Mouse (Mus musculus): ENCODE measurements around the gene Gm45234. TPM values are rescaled to one million over a fixed set of nuclear protein-coding genes. Genes with fewer than 3 reads are reported as not detected.

Gm45234 gene
- total and polyA plus RNA-seq, 3 experiments: not detected

DNA sequence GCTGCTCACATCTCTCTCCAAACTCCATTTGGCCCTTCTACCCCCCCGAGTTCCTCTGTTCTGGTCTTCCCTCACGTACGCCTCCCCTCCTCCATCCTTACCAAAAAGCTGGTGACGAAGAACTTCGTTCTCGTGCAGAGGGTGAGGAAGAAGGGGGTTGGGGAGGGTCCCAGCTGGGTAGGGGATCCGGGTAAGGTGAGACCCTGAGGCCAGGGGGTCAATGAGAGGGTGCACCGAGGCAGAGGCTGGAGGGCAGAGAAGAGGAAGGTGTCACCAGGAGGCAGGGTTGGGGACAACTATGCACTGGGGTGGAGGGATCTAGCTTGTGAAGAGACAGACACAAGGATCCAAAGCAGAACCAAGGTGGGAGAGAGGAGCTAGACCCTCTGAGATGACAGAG, 12.2 kb downstream of the Gm45234 start:
- DNase-seq (ENCODE audit: extremely low read depth): no peak
- H3K9ac ChIP-seq (ENCODE audit: insufficient read depth, low read depth): no peak overlapping the region
- no peak overlapping the region for H3K4me2 ChIP-seq (ENCODE audit: insufficient read depth, low read depth, poor library complexity, severe bottlenecking)
- peaks cover 26 to 61% of the 10 kb centered on the region in 2 experiments for H3K4me1 ChIP-seq (ENCODE audit: control insufficient read depth in 1 of 2, insufficient read depth in 2 of 2)
- no peak overlapping the region for H3K27ac ChIP-seq (ENCODE audit: insufficient read depth, low read depth)
- H3K79me2 ChIP-seq (replicated peaks; ENCODE audit: control insufficient read depth, extremely low read depth, insufficient read depth, poor library complexity, severe bottlenecking): no peaks in the 10 kb centered on the region
- peaks cover 35 to 44% of the 10 kb centered on the region in 2 experiments for H3K36me3 ChIP-seq (replicated peaks in 1 of 2; ENCODE audit: control insufficient read depth in 1 of 2, insufficient read depth in 1 of 2, low read length in 1 of 2)
- in situ Hi-C loops (cut with MboI; ENCODE audit: low pct_ligation_motif_present, low pct_unique_long_range_greater_than_20kb, low sequenced_read_pairs) (no loop called here), dilution Hi-C loops (cut with MboI; ENCODE audit: extremely low pct_ligation_motif_present, extremely low pct_unique_long_range_greater_than_20kb, low sequenced_read_pairs) (no loop called here)
- TF ChIP-seq POLR2AphosphoS2 (IDR thresholded peaks at IDR 0.05; ENCODE audit: low read depth, low read length): no peak
- TF ChIP-seq IRF4 (IDR thresholded peaks at IDR 0.05; ENCODE audit: low read depth, low read length): no peak
- TF ChIP-seq SMC3 (IDR thresholded peaks at IDR 0.05; ENCODE audit: low read depth, low read length): no peak
- TF ChIP-seq SIN3A (IDR thresholded peaks at IDR 0.05; ENCODE audit: low read length): no peak
- TF ChIP-seq ZC3H11A (IDR thresholded peaks at IDR 0.05; ENCODE audit: low read depth, low read length): no peak
- no peak for TF ChIP-seq KAT2A (IDR thresholded peaks at IDR 0.05; ENCODE audit: insufficient replicate concordance, low read length)
- TF ChIP-seq ZMIZ1 (IDR thresholded peaks at IDR 0.05; ENCODE audit: low read depth, low read length): no peak
- no peak for TF ChIP-seq RAD21 (IDR thresholded peaks at IDR 0.05; ENCODE audit: low read depth, low read length)
- TF ChIP-seq GABPA (IDR thresholded peaks at IDR 0.05; ENCODE audit: insufficient replicate concordance, low read depth, low read length): no peak
- TF ChIP-seq E2F4 (IDR thresholded peaks at IDR 0.05; ENCODE audit: insufficient replicate concordance, low read depth, low read length): no peak
- TF ChIP-seq ZNF384 (IDR thresholded peaks at IDR 0.05; ENCODE audit: low read depth, low read length): no peak
- no peak for TF ChIP-seq NELFE (IDR thresholded peaks at IDR 0.05; ENCODE audit: low read depth, low read length)
- TF ChIP-seq USF2 (conservative IDR thresholded peaks at IDR 0.05; ENCODE audit: low read depth, low read length): no peak
- TF ChIP-seq UBTF (IDR thresholded peaks at IDR 0.05; ENCODE audit: low read depth, low read length): no peak
- no peak for TF ChIP-seq HCFC1 (IDR thresholded peaks at IDR 0.05; ENCODE audit: low read depth, low read length)
- TF ChIP-seq CTCF (conservative IDR thresholded peaks at IDR 0.05 in 1 of 2, IDR thresholded peaks at IDR 0.05 in 1 of 2; ENCODE audit: low read depth in 2 of 2, low read length in 2 of 2): no peak
- H3K4me3 ChIP-seq (replicated peaks in 1 of 3; ENCODE audit: low read depth in 2 of 3, low read length in 2 of 3, poor library complexity in 1 of 3): no peak overlapping the region
- H3K9me3 ChIP-seq (replicated peaks; ENCODE audit: low read length): no peaks in the 10 kb centered on the region
- H3K27me3 ChIP-seq (replicated peaks): no peaks in the 10 kb centered on the region

DNA sequence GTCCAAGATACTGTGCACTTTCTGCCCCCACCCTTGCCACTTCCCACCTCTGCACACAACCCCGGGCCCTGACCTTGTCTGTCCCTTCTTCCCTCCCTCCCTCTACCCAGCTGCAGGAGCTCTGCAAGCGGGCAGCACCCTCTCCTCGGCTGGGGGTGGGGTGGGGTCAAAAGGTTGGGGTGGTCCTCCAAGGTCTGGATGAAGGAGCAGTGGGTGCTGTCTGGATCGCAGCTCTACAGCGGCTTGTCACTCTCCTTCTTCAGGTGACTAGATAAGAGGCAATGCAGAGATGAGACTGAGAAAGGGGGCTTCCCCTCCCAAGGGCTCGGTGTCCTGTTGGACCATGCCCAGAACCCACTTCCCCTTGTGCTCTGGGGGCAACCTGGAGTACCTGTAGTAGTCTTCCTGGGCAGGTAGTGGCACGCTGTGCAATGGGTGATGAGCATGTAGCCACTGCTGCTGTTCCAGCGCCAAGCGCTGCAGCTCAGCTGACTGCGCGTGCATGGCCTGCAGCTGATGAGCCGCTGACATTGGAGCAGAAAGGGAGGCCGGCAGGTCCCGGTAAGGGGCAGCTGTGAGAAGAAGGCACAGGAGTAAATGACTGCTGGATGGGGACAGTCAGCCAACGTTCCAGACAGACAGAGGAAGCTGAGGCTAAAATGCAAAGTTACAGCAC, 12.8 kb downstream of the Gm45234 start:
- H3K36me3 ChIP-seq (replicated peaks in 1 of 2; ENCODE audit: control insufficient read depth in 1 of 2, insufficient read depth in 1 of 2, low read length in 1 of 2): peaks cover 33 to 39% of the 10 kb centered on the region in 2 experiments
- H3K9ac ChIP-seq (ENCODE audit: insufficient read depth, low read depth): no peak overlapping the region
- no peak for DNase-seq (ENCODE audit: extremely low read depth)
- H3K4me3 ChIP-seq (replicated peaks in 1 of 3; ENCODE audit: low read depth in 2 of 3, low read length in 2 of 3, poor library complexity in 1 of 3): no peak overlapping the region
- H3K79me2 ChIP-seq (replicated peaks; ENCODE audit: control insufficient read depth, extremely low read depth, insufficient read depth, poor library complexity, severe bottlenecking): no peaks in the 10 kb centered on the region
- H3K4me2 ChIP-seq (ENCODE audit: insufficient read depth, low read depth, poor library complexity, severe bottlenecking): no peak overlapping the region
- H3K4me1 ChIP-seq (ENCODE audit: control insufficient read depth in 1 of 2, insufficient read depth in 2 of 2): peaks cover 26 to 68% of the 10 kb centered on the region in 2 experiments
- in situ Hi-C loops (cut with MboI; ENCODE audit: low pct_ligation_motif_present, low pct_unique_long_range_greater_than_20kb, low sequenced_read_pairs) (no loop called here), dilution Hi-C loops (cut with MboI; ENCODE audit: extremely low pct_ligation_motif_present, extremely low pct_unique_long_range_greater_than_20kb, low sequenced_read_pairs) (no loop called here)
- no peak for TF ChIP-seq ETS1 (conservative IDR thresholded peaks at IDR 0.05; ENCODE audit: low read depth, low read length)
- no peak for TF ChIP-seq CTCF (conservative IDR thresholded peaks at IDR 0.05 in 1 of 2, IDR thresholded peaks at IDR 0.05 in 1 of 2; ENCODE audit: low read depth in 2 of 2, low read length in 2 of 2)
- no peak for TF ChIP-seq POLR2AphosphoS2 (IDR thresholded peaks at IDR 0.05; ENCODE audit: low read depth, low read length)
- H3K9me3 ChIP-seq (replicated peaks; ENCODE audit: low read length): no peaks in the 10 kb centered on the region
- H3K27ac ChIP-seq (ENCODE audit: insufficient read depth, low read depth): no peak overlapping the region
- H3K27me3 ChIP-seq (replicated peaks): no peaks in the 10 kb centered on the region

Data from CH12.LX (cell line).